Comparison of ENCODE assay signal across 13 mouse cellular contexts in the genomic region with DNA sequence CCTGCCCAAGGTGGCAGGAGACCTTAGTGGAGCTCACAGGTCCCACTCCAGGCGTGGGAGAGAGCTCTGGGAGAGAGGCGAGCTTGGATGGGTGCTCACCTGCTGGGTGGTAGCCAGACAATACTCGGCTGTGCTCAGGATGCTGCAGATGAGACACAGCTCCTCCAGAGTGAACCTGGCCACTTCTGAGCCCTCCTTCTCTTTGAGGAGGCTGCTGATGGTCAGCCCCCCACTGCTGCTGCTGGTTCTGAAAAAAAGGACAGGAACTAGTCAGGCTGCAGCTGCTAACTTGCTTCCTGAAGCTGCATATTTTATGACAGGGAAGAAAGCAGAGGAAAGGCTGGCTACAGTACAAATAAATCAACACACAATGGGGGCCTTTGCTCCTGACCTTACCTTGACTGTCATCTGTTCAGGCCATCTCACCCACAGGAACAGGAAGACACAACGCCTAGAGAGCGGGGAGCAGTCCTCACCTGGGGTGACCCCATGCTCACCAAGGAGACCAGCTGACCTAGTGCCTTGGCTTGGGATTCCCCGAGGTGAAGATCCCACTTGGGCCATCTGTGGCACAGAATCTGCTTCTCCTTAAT. TPM values are rescaled to one million over a fixed set of nuclear protein-coding genes. Genes with fewer than 3 reads are reported as not detected.
A peak's percentile ranks its signal among the peaks of the same experiment; 100 is the strongest.
DNase-seq lines count a peak whose midpoint lies in the region; ATAC-seq and TF ChIP-seq lines count a peak whose summit lies in the region.
"Had no signal": no experiment of that assay in that cellular context is flagged by ENCODE, and none has a peak within 500 bp of the region (broad histone marks: within the 10 kb centered on the region; RNA-seq: fewer than 3 reads in every experiment).

No protein-coding gene starts in this region.

- ATAC-seq in kidney, postnatal 0 days (replicated peaks; ENCODE audit: low FRiP score, low read depth), result 0 out of 2 replicates have a peak, but pooled peaks have one; percentile 33
- ATAC-seq in erythroid progenitor cell, adult 5-6 weeks (replicated peaks; ENCODE audit: low FRiP score, poor library complexity, severe bottlenecking), result no peak
- ATAC-seq: forebrain, postnatal 0 days had no signal

- peak overlapping the region; percentile 28 for H3K27ac ChIP-seq in kidney, postnatal 0 days
- H3K27ac ChIP-seq: embryonic facial prominence, embryonic 15.5 days had no signal

- no peak overlapping the region for H3K9ac ChIP-seq in kidney, postnatal 0 days (ENCODE audit: low read depth, low read length)
- H3K9ac ChIP-seq: embryonic facial prominence, embryonic 15.5 days; forebrain, postnatal 0 days had no signal

- H3K4me3 ChIP-seq in kidney, postnatal 0 days (replicated peaks; ENCODE audit: low read depth, low read length), result no peak overlapping the region
- H3K4me3 ChIP-seq: embryonic facial prominence, embryonic 15.5 days had no signal

- H3K9me3 ChIP-seq in kidney, postnatal 0 days (replicated peaks; ENCODE audit: low read length), result no peaks in the 10 kb centered on the region
- H3K9me3 ChIP-seq: embryonic facial prominence, embryonic 15.5 days had no signal

- peak; percentile 98 for DNase-seq in heart, adult 11 months
- DNase-seq in heart, postnatal 36 days, result no peak
- peak; percentile 17 to 47 for DNase-seq in adrenal gland, postnatal 36 days
- DNase-seq in heart, postnatal 25 days (ENCODE audit: low spot score), result peak; percentile 20
- DNase-seq in kidney, postnatal 0 days (ENCODE audit: low spot score), result peak; percentile 61
- no peak for DNase-seq in cerebellum, adult 11-12 months
- no peak for DNase-seq in left cerebral cortex, adult 9 months (ENCODE audit: low spot score in 2 of 2)
- DNase-seq: cerebellum, adult 9-11 months; forebrain, postnatal 0 days; lung, postnatal 10 days; spleen, adult 18-20 months had no signal

- no peak for TF ChIP-seq CTCF in kidney, postnatal 0 days (IDR thresholded peaks at IDR 0.05; ENCODE audit: low read depth)

- intact Hi-C loops in heart, postnatal 36 days (cut with DNase I), result loop anchor here (2.0 kb wide), 1 partner anchor 38 kb away; no protein-coding TSS in a partner anchor
- intact Hi-C loops in heart, postnatal 25 days (cut with DNase I), result loop anchor here (2.0 to 10.0 kb wide), 3 partner anchors 40 to 54 kb away; partner anchors contain the start of gene Rflnb

- 72% methylated on average over 6 of the region's 6 CpGs for WGBS in kidney, postnatal 0 days

- H3K36me3 ChIP-seq in kidney, postnatal 0 days (ENCODE audit: insufficient read depth, low read length), result peaks cover 14% of the 10 kb centered on the region; the same call in 1 of the 2 replicates

- H3K27me3 ChIP-seq in kidney, postnatal 0 days (ENCODE audit: insufficient read depth, low read length), result no peaks in the 10 kb centered on the region
- H3K27me3 ChIP-seq: embryonic facial prominence, embryonic 15.5 days had no signal

- no peaks in the 10 kb centered on the region for H3K4me1 ChIP-seq in kidney, postnatal 0 days (replicated peaks; ENCODE audit: insufficient read depth, low read length)

- no peak overlapping the region for H3K4me2 ChIP-seq in kidney, postnatal 0 days (ENCODE audit: low read length)
- H3K4me2 ChIP-seq: embryonic facial prominence, embryonic 15.5 days had no signal

RNA-seq across cellular contexts. Expression of gene Rflnb, which starts 53.6 kb away (rescaled TPM):
- total RNA-seq in heart, postnatal 36 days (2021), result 10 to 100 TPM; 33.3 to 50.0 TPM
- 10 to 100 TPM; 19.6 to 28.8 TPM for total RNA-seq in adrenal gland, postnatal 36 days (2021)
- total RNA-seq in heart, postnatal 25 days (2021), result 10 to 100 TPM; 42.5 to 51.7 TPM
- 39.3 and 43.1 TPM in 2 replicates for polyA plus RNA-seq in kidney, postnatal 0 days (2015; fragmentation: Nextera tagmentation; extraction: Ambion mirVana)
- 8.8 and 11.5 TPM in 2 replicates for total RNA-seq in erythroid progenitor cell, adult 5-6 weeks (2015; ENCODE audit: low replicate concordance)
- 6.7 and 7.2 TPM in 2 replicates for total RNA-seq in erythroid progenitor cell, adult 5-6 weeks (2017; ENCODE audit: low replicate concordance)

Comparison
In these comparisons a context has a peak if more than half of its experiments do, and no peak if none do; other contexts are left out.
1. DNase-seq: peak in heart, adult 11 months (single experiment), adrenal gland, postnatal 36 days (2 of 2), heart, postnatal 25 days (single experiment) and kidney, postnatal 0 days (single experiment); none in heart, postnatal 36 days (0 of 2), cerebellum, adult 11-12 months (single experiment) and left cerebral cortex, adult 9 months (0 of 2).